Mouse (Mus musculus) small intestine, adult 10 weeks (tissue): ENCODE measurements around the gene BC053393. TPM values are rescaled to one million over a fixed set of nuclear protein-coding genes. Genes with fewer than 3 reads are reported as not detected.

Experiments used
- polyA plus RNA-seq: library from polyadenylated mRNA; stranded (reverse); fragments of 350-450 nt; fragmentation: Illumina TruSeq; extraction: RNeasy Lipid Tissue Mini Kit (QIAGEN cat#74804); gene quantifications from one replicate; pipeline ENCODE4 v1.2.3, GENCODE M21; 2014; ENCODE audit warnings: low replicate concordance

The BC053393 gene
- not detected for polyA plus RNA-seq

GRCm38 (mm10) chr11:46571327-46571726 is at the start of gene BC053393:
Gene BC053393 (plus strand): TSS chr11:46571536.

DNA sequence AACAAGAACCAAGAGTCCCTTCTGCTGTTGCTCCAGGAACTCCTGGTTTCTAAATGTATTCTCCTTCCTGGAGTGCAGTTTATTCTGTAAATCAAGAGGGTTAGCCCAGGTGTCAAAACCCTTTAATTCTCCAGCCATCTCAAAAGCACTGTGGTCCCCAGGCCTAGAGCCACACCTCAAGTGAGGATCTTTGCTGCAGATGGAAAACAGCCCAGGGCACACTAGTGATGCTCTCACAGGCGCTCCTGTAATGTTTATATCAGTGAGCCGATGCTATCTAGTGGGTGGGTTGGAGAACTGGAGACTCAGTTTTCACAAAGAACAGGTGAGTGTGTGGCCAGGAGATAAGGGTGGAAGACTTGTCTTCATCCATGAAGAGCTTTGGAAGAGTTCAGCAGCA is 47.4 kb upstream of the BC053393 start, which contains the start of gene Gm12169:
Gene Gm12169 (plus strand): TSS at position 301 of the 400 bp plus-strand sequence.

GRCm38 (mm10) chr11:46629211-46629795 is 58.0 kb downstream of the BC053393 start, which contains the start of gene Dppa1:
Gene Dppa1 (minus strand): TSS chr11:46629261.

Other genes with a start within 250 kb of the BC053393 start
- 1.1 TPM for gene Itk, start 182.0 kb upstream of the BC053393 start, polyA plus RNA-seq
- gene Fam71b, start 175.0 kb upstream of the BC053393 start, polyA plus RNA-seq = not detected
- gene Med7, start 134.6 kb upstream of the BC053393 start, polyA plus RNA-seq = 79.7 TPM
- gene Havcr2, start 116.6 kb upstream of the BC053393 start, polyA plus RNA-seq = 4.3 TPM
- gene Gm12169, start 47.3 kb upstream of the BC053393 start, polyA plus RNA-seq = not detected
- not detected for gene Dppa1, start 57.7 kb downstream of the BC053393 start, polyA plus RNA-seq
- not detected for gene Timd2, start 135.5 kb downstream of the BC053393 start, polyA plus RNA-seq
- 0.41 TPM for gene Havcr1, start 163.5 kb downstream of the BC053393 start, polyA plus RNA-seq
- 5.7 TPM for gene Timd4, start 239.3 kb downstream of the BC053393 start, polyA plus RNA-seq